Comparison of ENCODE assay signal across 15 mouse cellular contexts in genomic region chr13:101632771-101633170, GRCm38 (mm10).
DNase-seq lines count a peak whose midpoint lies in the region; ATAC-seq and TF ChIP-seq lines count a peak whose summit lies in the region.
"Had no signal": no experiment of that assay in that cellular context is flagged by ENCODE, and none has a peak within 500 bp of the region (broad histone marks: within the 10 kb centered on the region; RNA-seq: fewer than 3 reads in every experiment).

No protein-coding gene starts in this region.

- no peak for TF ChIP-seq POLR2A in liver, adult 2 months (IDR thresholded peaks at IDR 0.05; ENCODE audit: extremely low read depth, insufficient read depth, low read length)
- no peak for TF ChIP-seq POLR2A in MEL (IDR thresholded peaks at IDR 0.05; ENCODE audit: control insufficient read depth in 1 of 2, insufficient read depth in 1 of 2, low read depth in 1 of 2, low read length in 2 of 2, poor library complexity in 1 of 2)

- H3K27ac ChIP-seq in liver, adult 2 months (replicated peaks; ENCODE audit: insufficient read depth, low read depth, low read length), result no peak overlapping the region
- H3K27ac ChIP-seq in liver, embryonic 11.5 days (ENCODE audit: low read depth, low read length), result no peak overlapping the region
- no peak overlapping the region for H3K27ac ChIP-seq in MEL (ENCODE audit: control insufficient read depth, low read depth, low read length)
- H3K27ac ChIP-seq in gastrocnemius, adult 2 months, result no peak overlapping the region
- H3K27ac ChIP-seq: forebrain, embryonic 10.5 days; hindbrain, embryonic 10.5 days; liver, embryonic 14.5 days had no signal

- no peak overlapping the region for H3K9ac ChIP-seq in liver, adult 2 months (ENCODE audit: low read depth, low read length)
- H3K9ac ChIP-seq in liver, embryonic 11.5 days (ENCODE audit: low read depth, low read length), result no peak overlapping the region
- H3K9ac ChIP-seq in MEL (ENCODE audit: control insufficient read depth, low read depth, low read length, poor library complexity, severe bottlenecking), result no peak overlapping the region
- H3K9ac ChIP-seq: liver, embryonic 14.5 days had no signal

- no peaks in the 10 kb centered on the region for H3K27me3 ChIP-seq in liver, adult 2 months (ENCODE audit: control insufficient read depth, insufficient read depth, low read length)
- no peaks in the 10 kb centered on the region; the same call in 1 of the 2 replicates for H3K27me3 ChIP-seq in liver, embryonic 11.5 days (replicated peaks; ENCODE audit: control insufficient read depth, insufficient read depth, low read length)
- H3K27me3 ChIP-seq in MEL (ENCODE audit: control insufficient read depth in 1 of 2, insufficient read depth in 2 of 2, low read length in 2 of 2), result no peaks in the 10 kb centered on the region; a peak in 2 of 4 replicates

- no peaks in the 10 kb centered on the region for H3K36me3 ChIP-seq in liver, adult 2 months (ENCODE audit: control insufficient read depth, insufficient read depth, low read length)
- H3K36me3 ChIP-seq in liver, embryonic 11.5 days (ENCODE audit: control insufficient read depth, insufficient read depth, low read length), result no peaks in the 10 kb centered on the region
- no peaks in the 10 kb centered on the region for H3K36me3 ChIP-seq in MEL (ENCODE audit: control insufficient read depth in 1 of 2, insufficient read depth in 2 of 2, low read length in 2 of 2)
- H3K36me3 ChIP-seq: forebrain, embryonic 10.5 days; hindbrain, embryonic 10.5 days had no signal

- no peaks in the 10 kb centered on the region for H3K9me3 ChIP-seq in liver, embryonic 11.5 days (ENCODE audit: control insufficient read depth, low read length)
- H3K9me3 ChIP-seq in MEL (replicated peaks; ENCODE audit: insufficient read depth, low read length), result no peaks in the 10 kb centered on the region
- H3K9me3 ChIP-seq: forebrain, embryonic 10.5 days; hindbrain, embryonic 10.5 days had no signal

- no peak for TF ChIP-seq CTCF in liver, adult 2 months (IDR thresholded peaks at IDR 0.05; ENCODE audit: low read depth, low read length)
- TF ChIP-seq CTCF in MEL (IDR thresholded peaks at IDR 0.05 in 2 of 3, conservative IDR thresholded peaks at IDR 0.05 in 1 of 3; ENCODE audit: control insufficient read depth in 1 of 3, insufficient read depth in 1 of 3, low read depth in 2 of 3, low read length in 3 of 3, poor library complexity in 1 of 3, severe bottlenecking in 1 of 3), result no peak
- no peak for TF ChIP-seq CTCF in gastrocnemius, adult 2 months (IDR thresholded peaks at IDR 0.05)

- H3K4me3 ChIP-seq in liver, adult 2 months (ENCODE audit: insufficient read depth, low read depth, low read length), result no peak overlapping the region
- H3K4me3 ChIP-seq in liver, embryonic 11.5 days (ENCODE audit: low read depth, low read length), result no peak overlapping the region
- H3K4me3 ChIP-seq in MEL (ENCODE audit: control insufficient read depth in 1 of 2, insufficient read depth in 1 of 2, low read depth in 2 of 2, low read length in 2 of 2), result no peak overlapping the region
- H3K4me3 ChIP-seq in gastrocnemius, adult 2 months, result no peak overlapping the region
- H3K4me3 ChIP-seq: forebrain, embryonic 10.5 days; hindbrain, embryonic 10.5 days had no signal

- no peak for TF ChIP-seq EP300 in MEL (IDR thresholded peaks at IDR 0.05; ENCODE audit: low read depth in 1 of 2, low read length in 2 of 2)

- intact Hi-C loops in gastrocnemius, adult 2 months (cut with DNase I), result no loop called here

- H3K4me1 ChIP-seq in liver, adult 2 months (ENCODE audit: control insufficient read depth, insufficient read depth, low read length), result peaks cover 13% of the 10 kb centered on the region; the same call in 1 of the 2 replicates
- no peaks in the 10 kb centered on the region for H3K4me1 ChIP-seq in liver, embryonic 11.5 days (replicated peaks; ENCODE audit: control insufficient read depth, insufficient read depth, low read length)
- H3K4me1 ChIP-seq in MEL (ENCODE audit: control insufficient read depth in 1 of 2, insufficient read depth in 2 of 2, low read length in 2 of 2), result no peaks in the 10 kb centered on the region

- H3K4me2 ChIP-seq in liver, embryonic 11.5 days, result no peak overlapping the region
- H3K4me2 ChIP-seq: heart, embryonic 11.5 days had no signal

- no peak for ATAC-seq in liver, embryonic 11.5 days (replicated peaks; ENCODE audit: low FRiP score)
- ATAC-seq: intestine, postnatal 0 days had no signal

- H3K79me2 ChIP-seq in liver, adult 2 months (ENCODE audit: control insufficient read depth, insufficient read depth, low read length), result no peaks in the 10 kb centered on the region
- H3K79me2 ChIP-seq in MEL (ENCODE audit: control insufficient read depth, insufficient read depth, low read length, poor library complexity), result no peaks in the 10 kb centered on the region

- WGBS in liver, adult 2 months, result 66% methylated on average over 4 of the region's 4 CpGs
- WGBS in liver, embryonic 11.5 days, result 48% methylated on average over 4 of the region's 4 CpGs

- TF ChIP-seq RAD21 in MEL (IDR thresholded peaks at IDR 0.05; ENCODE audit: low read depth, low read length), result no peak

- DNase-seq in liver, adult 2 months (ENCODE audit: extremely low read depth, low read depth, low spot score), result peak; percentile 29
- DNase-seq in liver, embryonic 11.5 days (ENCODE audit: low spot score), result no peak
- DNase-seq in MEL (ENCODE audit: low read depth, low spot score), result peak; percentile 18
- DNase-seq in adrenal gland, adult 2 months, result peak; percentile 68
- peak; percentile 14 for DNase-seq in induced T-regulatory cell, adult 2 months (ENCODE audit: low read depth)
- no peak for DNase-seq in heart, adult 9 months (ENCODE audit: low spot score in 2 of 2)
- no peak for DNase-seq in gastrocnemius, adult 2 months
- no peak for DNase-seq in lung, postnatal 25 days (ENCODE audit: low spot score)
- DNase-seq: cerebellum, adult 11 months; kidney, postnatal 25 days had no signal

TF ChIP-seq in MEL, 35 proteins besides CTCF, POLR2A, EP300 and RAD21:
- TF ChIP-seq MEF2A (IDR thresholded peaks at IDR 0.05; ENCODE audit: extremely low read depth, insufficient replicate concordance, low read depth, low read length, poor library complexity, severe bottlenecking) (no peak), MAX (IDR thresholded peaks at IDR 0.05; ENCODE audit: low read length) (no peak), NELFE (IDR thresholded peaks at IDR 0.05; ENCODE audit: low read depth, low read length) (no peak), MAZ (IDR thresholded peaks at IDR 0.05; ENCODE audit: low read depth, low read length) (no peak), ETS1 (IDR thresholded peaks at IDR 0.05; ENCODE audit: low read depth, low read length) (no peak)
TF ChIP-seq in MEL: peak in this region for 0.

Comparison
In these comparisons a context has a peak if more than half of its experiments do, and no peak if none do; other contexts are left out.
1. DNase-seq: peak in liver, adult 2 months (single experiment), MEL (single experiment), adrenal gland, adult 2 months (single experiment) and induced T-regulatory cell, adult 2 months (single experiment); none in liver, embryonic 11.5 days (single experiment), heart, adult 9 months (0 of 2), gastrocnemius, adult 2 months (single experiment) and lung, postnatal 25 days (single experiment).